Mouse (Mus musculus): ENCODE measurements at regions not wholly inside any gene's neighbourhood (a gene's known extent, or its start where the extent isn't known, plus 50 kb on each side); places are given as distances from the start of the nearest gene placed in this dataset.

- 87% methylated on average over 8 of the region's 8 CpGs for whole genome bisulfite sequencing
- no peaks in the 10 kb centered on the region for H3K4me1 ChIP-seq (ENCODE audit: control insufficient read depth, insufficient read depth, low read length)
- H3K9ac ChIP-seq (ENCODE audit: low read length), result no peak overlapping the region
- DNase-seq (ENCODE audit: low spot score) (no peak), ATAC-seq (ENCODE audit: insufficient read depth, low FRiP score, low TSS enrichment) (no peak)
- no peak overlapping the region for H3K27ac ChIP-seq (ENCODE audit: low read depth, low read length)
- no peak overlapping the region for H3K4me3 ChIP-seq (ENCODE audit: low read depth, low read length)
- H3K4me2 ChIP-seq (ENCODE audit: low read depth), result no peak overlapping the region
- H3K27me3 ChIP-seq (ENCODE audit: control insufficient read depth, insufficient read depth, low read length), result no peaks in the 10 kb centered on the region
- no peaks in the 10 kb centered on the region for H3K9me3 ChIP-seq (ENCODE audit: control insufficient read depth, low read length)
- no peaks in the 10 kb centered on the region for H3K36me3 ChIP-seq (ENCODE audit: control insufficient read depth, insufficient read depth, low read length)
Observed at GRCm38 (mm10) chr10:67673450-67673849, 124.7 kb upstream of the Ado start.

GRCm38 (mm10) chr10:67672281-67672680, 123.5 kb upstream of the Ado start:
- H3K9me3 ChIP-seq (ENCODE audit: control insufficient read depth, low read length), result no peaks in the 10 kb centered on the region
- H3K4me1 ChIP-seq (ENCODE audit: control insufficient read depth, insufficient read depth, low read length), result no peaks in the 10 kb centered on the region
- 94% methylated on average over 8 of the region's 8 CpGs for WGBS
- no peak overlapping the region for H3K27ac ChIP-seq (ENCODE audit: low read depth, low read length)
- no peak overlapping the region for H3K4me3 ChIP-seq (ENCODE audit: low read depth, low read length)
- ATAC-seq (ENCODE audit: insufficient read depth, low FRiP score, low TSS enrichment) (no peak), DNase-seq (ENCODE audit: low spot score) (no peak)
- H3K4me2 ChIP-seq (ENCODE audit: low read depth), result no peak overlapping the region
- H3K36me3 ChIP-seq (ENCODE audit: control insufficient read depth, insufficient read depth, low read length), result no peaks in the 10 kb centered on the region
- H3K9ac ChIP-seq (ENCODE audit: low read length), result no peak overlapping the region
- H3K27me3 ChIP-seq (ENCODE audit: control insufficient read depth, insufficient read depth, low read length), result no peaks in the 10 kb centered on the region

GRCm38 (mm10) chr10:67669066-67669465, 120.3 kb upstream of the Ado start:
- Histone ChIP-seq H3K4me3 (ENCODE audit: low read depth, low read length) (no peak overlapping the region), H3K9ac (ENCODE audit: low read length) (no peak overlapping the region), H3K9me3 (ENCODE audit: control insufficient read depth, low read length) (no peaks in the 10 kb centered on the region), H3K4me2 (ENCODE audit: low read depth) (no peak overlapping the region), H3K36me3 (ENCODE audit: control insufficient read depth, insufficient read depth, low read length) (no peaks in the 10 kb centered on the region), H3K4me1 (ENCODE audit: control insufficient read depth, insufficient read depth, low read length) (no peaks in the 10 kb centered on the region), H3K27ac (ENCODE audit: low read depth, low read length) (no peak overlapping the region), H3K27me3 (ENCODE audit: control insufficient read depth, insufficient read depth, low read length) (no peaks in the 10 kb centered on the region)
- 78% methylated on average over 2 of the region's 2 CpGs for WGBS
- DNase-seq (ENCODE audit: low spot score) (no peak), ATAC-seq (ENCODE audit: insufficient read depth, low FRiP score, low TSS enrichment) (no peak)

DNA sequence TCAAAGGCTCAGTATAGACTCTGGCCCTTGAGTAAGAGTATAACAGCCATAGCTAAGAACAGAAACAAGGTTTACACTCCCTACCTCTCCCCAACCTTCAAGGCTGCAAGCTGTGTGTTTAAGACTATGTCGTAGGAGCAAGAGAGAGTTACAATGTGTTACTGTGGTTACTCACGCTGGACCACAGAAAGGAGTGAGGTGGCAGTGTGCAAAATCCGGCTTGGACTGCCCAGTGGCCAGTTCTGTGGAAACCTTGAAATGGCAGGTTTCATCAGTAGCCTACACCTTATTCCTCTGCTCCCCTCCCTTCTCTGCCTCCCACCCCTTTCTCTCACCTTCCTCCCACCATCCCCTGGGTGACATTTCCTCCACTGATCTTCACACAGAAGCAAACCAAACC, 114.3 kb upstream of the Ado start:
- H3K9me3 ChIP-seq (ENCODE audit: control insufficient read depth, low read length), result no peaks in the 10 kb centered on the region
- ATAC-seq (ENCODE audit: insufficient read depth, low FRiP score, low TSS enrichment) (no peak), DNase-seq (ENCODE audit: low spot score) (no peak)
- no peak overlapping the region for H3K4me2 ChIP-seq (ENCODE audit: low read depth)
- no peak overlapping the region for H3K4me3 ChIP-seq (ENCODE audit: low read depth, low read length)
- H3K9ac ChIP-seq (ENCODE audit: low read length), result no peak overlapping the region
- H3K27ac ChIP-seq (ENCODE audit: low read depth, low read length), result no peak overlapping the region
- 68% methylated on average over 3 of the region's 3 CpGs for WGBS
- no peaks in the 10 kb centered on the region for H3K36me3 ChIP-seq (ENCODE audit: control insufficient read depth, insufficient read depth, low read length)
- no peaks in the 10 kb centered on the region for H3K4me1 ChIP-seq (ENCODE audit: control insufficient read depth, insufficient read depth, low read length)
- no peaks in the 10 kb centered on the region for H3K27me3 ChIP-seq (ENCODE audit: control insufficient read depth, insufficient read depth, low read length)

- Histone ChIP-seq H3K36me3 (ENCODE audit: control insufficient read depth, insufficient read depth, low read length) (no peaks in the 10 kb centered on the region), H3K4me3 (ENCODE audit: low read depth, low read length) (no peak overlapping the region), H3K9ac (ENCODE audit: low read length) (no peak overlapping the region), H3K27ac (ENCODE audit: low read depth, low read length) (no peak overlapping the region), H3K4me1 (ENCODE audit: control insufficient read depth, insufficient read depth, low read length) (no peaks in the 10 kb centered on the region), H3K9me3 (ENCODE audit: control insufficient read depth, low read length) (no peaks in the 10 kb centered on the region), H3K27me3 (ENCODE audit: control insufficient read depth, insufficient read depth, low read length) (no peaks in the 10 kb centered on the region), H3K4me2 (ENCODE audit: low read depth) (no peak overlapping the region)
- ATAC-seq (ENCODE audit: insufficient read depth, low FRiP score, low TSS enrichment), result no peak
- 92% methylated on average over 4 of the region's 4 CpGs for WGBS
- DNase-seq (ENCODE audit: low spot score), result no peak
Observed at GRCm38 (mm10) chr10:67661666-67662065, 112.9 kb upstream of the Ado start.

GRCm38 (mm10) chr10:67658005-67658545, 109.3 kb upstream of the Ado start:
- Histone ChIP-seq H3K27me3 (ENCODE audit: control insufficient read depth, insufficient read depth, low read length) (no peaks in the 10 kb centered on the region), H3K9ac (ENCODE audit: low read length) (no peak overlapping the region), H3K27ac (ENCODE audit: low read depth, low read length) (no peak overlapping the region), H3K4me1 (ENCODE audit: control insufficient read depth, insufficient read depth, low read length) (no peaks in the 10 kb centered on the region), H3K36me3 (ENCODE audit: control insufficient read depth, insufficient read depth, low read length) (no peaks in the 10 kb centered on the region), H3K4me2 (ENCODE audit: low read depth) (no peak overlapping the region), H3K9me3 (ENCODE audit: control insufficient read depth, low read length) (no peaks in the 10 kb centered on the region), H3K4me3 (ENCODE audit: low read depth, low read length) (no peak overlapping the region)
- ATAC-seq (ENCODE audit: insufficient read depth, low FRiP score, low TSS enrichment) (no peak), DNase-seq (ENCODE audit: low spot score) (no peak)
- WGBS, result 81% methylated on average over 4 of the region's 4 CpGs

- Histone ChIP-seq H3K4me2 (ENCODE audit: low read depth) (no peak overlapping the region), H3K4me3 (ENCODE audit: low read depth, low read length) (no peak overlapping the region), H3K9me3 (ENCODE audit: control insufficient read depth, low read length) (no peaks in the 10 kb centered on the region), H3K27ac (ENCODE audit: low read depth, low read length) (no peak overlapping the region), H3K4me1 (ENCODE audit: control insufficient read depth, insufficient read depth, low read length) (no peaks in the 10 kb centered on the region), H3K9ac (ENCODE audit: low read length) (no peak overlapping the region), H3K27me3 (ENCODE audit: control insufficient read depth, insufficient read depth, low read length) (no peaks in the 10 kb centered on the region), H3K36me3 (ENCODE audit: control insufficient read depth, insufficient read depth, low read length) (no peaks in the 10 kb centered on the region)
- WGBS, result 82% methylated on average over 2 of the region's 2 CpGs
- ATAC-seq (ENCODE audit: insufficient read depth, low FRiP score, low TSS enrichment), result no peak
- no peak for DNase-seq (ENCODE audit: low spot score)
Observed at GRCm38 (mm10) chr10:67657305-67657704, 108.5 kb upstream of the Ado start.

DNA sequence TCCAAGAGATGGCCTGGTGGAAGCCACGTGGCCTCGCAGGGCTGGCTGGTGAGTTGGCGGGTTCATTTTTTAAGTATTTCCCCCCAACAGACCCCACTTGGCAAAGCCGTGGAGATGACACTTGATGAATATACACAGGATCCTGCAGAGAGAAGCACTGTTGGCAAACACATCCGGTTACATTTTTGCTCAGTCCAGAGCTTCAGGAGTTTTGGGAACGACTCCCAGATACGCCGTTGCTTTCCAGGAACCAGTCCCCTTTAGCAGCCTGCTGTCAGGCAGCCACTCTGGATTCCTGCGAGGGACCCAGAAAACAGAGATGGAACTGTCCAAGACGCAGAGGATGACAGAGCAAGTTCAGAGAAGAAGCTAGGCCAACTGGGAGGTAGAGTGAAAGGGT, 105.8 kb upstream of the Ado start:
- Histone ChIP-seq H3K4me3 (ENCODE audit: low read depth, low read length) (no peak overlapping the region), H3K27me3 (ENCODE audit: control insufficient read depth, insufficient read depth, low read length) (no peaks in the 10 kb centered on the region), H3K4me2 (ENCODE audit: low read depth) (no peak overlapping the region), H3K27ac (ENCODE audit: low read depth, low read length) (no peak overlapping the region), H3K9ac (ENCODE audit: low read length) (no peak overlapping the region), H3K36me3 (ENCODE audit: control insufficient read depth, insufficient read depth, low read length) (no peaks in the 10 kb centered on the region), H3K4me1 (ENCODE audit: control insufficient read depth, insufficient read depth, low read length) (no peaks in the 10 kb centered on the region), H3K9me3 (ENCODE audit: control insufficient read depth, low read length) (no peaks in the 10 kb centered on the region)
- 90% methylated on average over 10 of the region's 10 CpGs for WGBS
- DNase-seq (ENCODE audit: low spot score), result no peak
- no peak for ATAC-seq (ENCODE audit: insufficient read depth, low FRiP score, low TSS enrichment)

- no peak overlapping the region for H3K9ac ChIP-seq (ENCODE audit: low read length)
- WGBS, result 70% methylated on average over 3 of the region's 3 CpGs
- ATAC-seq (ENCODE audit: insufficient read depth, low FRiP score, low TSS enrichment), result no peak
- H3K36me3 ChIP-seq (ENCODE audit: control insufficient read depth, insufficient read depth, low read length), result no peaks in the 10 kb centered on the region
- no peaks in the 10 kb centered on the region for H3K4me1 ChIP-seq (ENCODE audit: control insufficient read depth, insufficient read depth, low read length)
- no peak overlapping the region for H3K4me3 ChIP-seq (ENCODE audit: low read depth, low read length)
- H3K9me3 ChIP-seq (ENCODE audit: control insufficient read depth, low read length), result no peaks in the 10 kb centered on the region
- H3K4me2 ChIP-seq (ENCODE audit: low read depth), result no peak overlapping the region
- H3K27me3 ChIP-seq (ENCODE audit: control insufficient read depth, insufficient read depth, low read length), result no peaks in the 10 kb centered on the region
- DNase-seq (ENCODE audit: low spot score), result no peak
- no peak overlapping the region for H3K27ac ChIP-seq (ENCODE audit: low read depth, low read length)
Observed at GRCm38 (mm10) chr10:67652300-67652699, 103.5 kb upstream of the Ado start.

Measured in neural tube, embryonic 11.5 days (tissue).